In genomic region chr6:115717101-115717652, GRCm38 (mm10) we compare ENCODE assay signal across 8 mouse cellular contexts. TPM values are rescaled to one million over a fixed set of nuclear protein-coding genes. Genes with fewer than 3 reads are reported as not detected.
DNase-seq lines count a peak whose midpoint lies in the region; ATAC-seq and TF ChIP-seq lines count a peak whose summit lies in the region.

No protein-coding gene starts in this region.

- TF ChIP-seq POLR2A in small intestine, adult 2 months (IDR thresholded peaks at IDR 0.05; ENCODE audit: low read depth, low read length) = peak; percentile 10; the same call in 1 of the 2 replicates

- peak; percentile 38 for DNase-seq in adrenal gland, postnatal 14 days
- DNase-seq in adrenal gland, postnatal 4 days (ENCODE audit: low spot score in 2 of 2) = no peak
- peak; percentile 77 to 79 for DNase-seq in heart, adult 9 months (ENCODE audit: low spot score in 2 of 2)
- DNase-seq in kidney, adult 18-20 months = peak; percentile 31
- DNase-seq in lung, postnatal 0 days (ENCODE audit: low spot score) = peak; percentile 59
- no peak for DNase-seq in spleen, adult 12 weeks (ENCODE audit: low spot score)
- DNase-seq in frontal cortex, postnatal 10 days (ENCODE audit: low spot score in 2 of 2) = no peak

- no peaks in the 10 kb centered on the region for H3K36me3 ChIP-seq in lung, postnatal 0 days (ENCODE audit: insufficient read depth, low read length)
- no peaks in the 10 kb centered on the region for H3K36me3 ChIP-seq in small intestine, adult 2 months (ENCODE audit: control insufficient read depth, insufficient read depth, low read length)

- H3K27me3 ChIP-seq in lung, postnatal 0 days (replicated peaks; ENCODE audit: insufficient read depth, low read length) = no peaks in the 10 kb centered on the region
- H3K27me3 ChIP-seq in small intestine, adult 2 months (ENCODE audit: control insufficient read depth, insufficient read depth, low read length) = no peaks in the 10 kb centered on the region

- WGBS in lung, postnatal 0 days = 16% methylated on average over 8 of the region's 8 CpGs
- WGBS in small intestine, adult 2 months = 16% methylated on average over 8 of the region's 8 CpGs

- no peak overlapping the region for H3K4me3 ChIP-seq in lung, postnatal 0 days (ENCODE audit: low read depth, low read length)
- H3K4me3 ChIP-seq in small intestine, adult 2 months (ENCODE audit: low read depth, low read length) = peak overlapping the region; percentile 37

- peak; percentile 43 for ATAC-seq in lung, postnatal 0 days

- H3K27ac ChIP-seq in lung, postnatal 0 days (ENCODE audit: low read length) = peak overlapping the region; percentile 84
- H3K27ac ChIP-seq in small intestine, adult 2 months (ENCODE audit: insufficient read depth, low read depth, low read length) = peak overlapping the region; percentile 87

- H3K4me2 ChIP-seq in lung, postnatal 0 days (replicated peaks; ENCODE audit: low read depth, low read length) = peak overlapping the region; percentile 22; the same call in 1 of the 2 replicates

- H3K9me3 ChIP-seq in lung, postnatal 0 days (ENCODE audit: low read length) = no peaks in the 10 kb centered on the region

- TF ChIP-seq EP300 in lung, postnatal 0 days (IDR thresholded peaks at IDR 0.05) = no peak

- no peak for TF ChIP-seq CTCF in lung, postnatal 0 days (IDR thresholded peaks at IDR 0.05)
- no peak for TF ChIP-seq CTCF in small intestine, adult 2 months (IDR thresholded peaks at IDR 0.05; ENCODE audit: extremely low read depth, insufficient read length, insufficient replicate concordance, low read depth, low read length)

- no peaks in the 10 kb centered on the region for H3K4me1 ChIP-seq in lung, postnatal 0 days (ENCODE audit: insufficient read depth, low read depth, low read length)
- no peaks in the 10 kb centered on the region; the same call in 1 of the 2 replicates for H3K4me1 ChIP-seq in small intestine, adult 2 months (ENCODE audit: control insufficient read depth, insufficient read depth, insufficient read length, low read length)

- no peak overlapping the region for H3K9ac ChIP-seq in lung, postnatal 0 days (replicated peaks; ENCODE audit: low read depth)

RNA-seq across cellular contexts. Expression of gene Raf1, which starts 40.7 kb away (rescaled TPM):
- 97.4 and 101 TPM in 2 replicates for total RNA-seq in adrenal gland, postnatal 14 days (2021)
- total RNA-seq in adrenal gland, postnatal 4 days (2021) = 100 to 1,000 TPM; 125 to 131 TPM
- 58.9 and 60.6 TPM in 2 replicates for polyA plus RNA-seq in lung, postnatal 0 days (2015; fragmentation: Nextera tagmentation; extraction: Ambion mirVana)
- 42.8 and 81.6 TPM in 2 replicates for polyA plus RNA-seq in small intestine, adult 2 months (2012; rRNA removed)

RNA-seq across cellular contexts. Expression of gene Tmem40, which starts 45.0 kb away (rescaled TPM):
- 0.37 and 0.49 TPM in 2 replicates for total RNA-seq in adrenal gland, postnatal 14 days (2021)
- total RNA-seq in adrenal gland, postnatal 4 days (2021) = 1 to 10 TPM; 1.2 to 1.5 TPM
- polyA plus RNA-seq in lung, postnatal 0 days (2015; fragmentation: Nextera tagmentation; extraction: Ambion mirVana) = 4.9 and 5.5 TPM in 2 replicates
- 0.17 TPM in 1 of 2 replicates, not detected in the other for polyA plus RNA-seq in small intestine, adult 2 months (2012; rRNA removed)

RNA-seq across cellular contexts. Expression of gene Cand2, which starts 57.2 kb away (rescaled TPM):
- 8.7 and 9.1 TPM in 2 replicates for total RNA-seq in adrenal gland, postnatal 14 days (2021)
- 10 to 100 TPM; 23.4 to 24.2 TPM for total RNA-seq in adrenal gland, postnatal 4 days (2021)
- 2.5 and 3.0 TPM in 2 replicates for polyA plus RNA-seq in lung, postnatal 0 days (2015; fragmentation: Nextera tagmentation; extraction: Ambion mirVana)
- polyA plus RNA-seq in small intestine, adult 2 months (2012; rRNA removed) = 2.1 and 3.4 TPM in 2 replicates

Comparison
In these comparisons a context has a peak if more than half of its experiments do, and no peak if none do; other contexts are left out.
1. DNase-seq: peak in adrenal gland, postnatal 14 days (single experiment), heart, adult 9 months (2 of 2), kidney, adult 18-20 months (single experiment) and lung, postnatal 0 days (single experiment); none in adrenal gland, postnatal 4 days (0 of 2), spleen, adult 12 weeks (single experiment) and frontal cortex, postnatal 10 days (0 of 2).